Mouse (Mus musculus): ENCODE measurements around the gene Txndc11.
"Not testable (repeated sequence)": the region's sequence is repeated elsewhere in the genome, so short reads cannot be mapped to it uniquely, and the experiment has no call there.

The Txndc11 gene

GRCm38 (mm10) chr16:11134348-11135344 lies at the start of gene Txndc11:
Txndc11 (minus strand) TSS chr16:11134650.
- peak; percentile 99 for DNase-seq (ENCODE audit: low spot score in 2 of 2)

DNA sequence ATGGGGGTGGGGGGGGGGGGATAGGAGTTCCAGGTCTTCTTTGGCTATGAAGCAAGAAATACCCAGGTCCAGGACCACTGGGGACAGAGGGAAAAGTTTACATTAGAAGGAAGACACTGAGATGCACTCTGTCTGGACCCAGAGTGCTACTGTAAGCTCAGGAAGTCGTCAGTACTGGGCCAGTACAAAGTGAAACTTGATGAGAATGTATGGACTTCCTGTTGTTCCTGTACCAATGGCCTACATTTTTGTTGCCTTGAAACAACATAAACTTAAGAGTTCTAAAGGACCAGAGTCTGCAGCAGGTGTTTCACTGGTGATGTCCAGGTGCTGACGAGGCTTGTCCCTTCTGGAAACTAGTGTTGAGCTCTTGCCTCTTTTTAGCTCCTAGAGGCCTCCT lies 43.0 kb upstream of the Txndc11 start:
- DNase-seq (ENCODE audit: low spot score in 2 of 2), result no peak

DNA sequence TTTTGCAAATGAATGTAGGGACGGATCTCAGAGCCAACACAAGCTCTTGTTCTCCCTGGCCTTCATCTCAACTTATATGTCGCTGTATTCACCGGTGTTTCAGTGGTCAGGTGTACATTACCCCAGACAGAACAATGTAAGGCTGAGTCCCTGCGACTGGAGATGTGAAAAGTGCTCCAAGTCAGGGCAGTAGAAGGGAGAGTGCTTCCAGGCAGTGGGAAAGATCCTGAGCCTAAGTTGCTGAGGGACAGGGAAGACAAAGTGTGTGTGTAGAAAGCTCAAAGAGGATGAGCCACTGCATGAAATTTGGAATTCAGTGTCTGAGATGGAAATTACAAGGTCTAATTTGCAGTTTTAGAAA lies 42.4 kb upstream of the Txndc11 start:
- DNase-seq (ENCODE audit: low spot score in 2 of 2), result no peak

DNA sequence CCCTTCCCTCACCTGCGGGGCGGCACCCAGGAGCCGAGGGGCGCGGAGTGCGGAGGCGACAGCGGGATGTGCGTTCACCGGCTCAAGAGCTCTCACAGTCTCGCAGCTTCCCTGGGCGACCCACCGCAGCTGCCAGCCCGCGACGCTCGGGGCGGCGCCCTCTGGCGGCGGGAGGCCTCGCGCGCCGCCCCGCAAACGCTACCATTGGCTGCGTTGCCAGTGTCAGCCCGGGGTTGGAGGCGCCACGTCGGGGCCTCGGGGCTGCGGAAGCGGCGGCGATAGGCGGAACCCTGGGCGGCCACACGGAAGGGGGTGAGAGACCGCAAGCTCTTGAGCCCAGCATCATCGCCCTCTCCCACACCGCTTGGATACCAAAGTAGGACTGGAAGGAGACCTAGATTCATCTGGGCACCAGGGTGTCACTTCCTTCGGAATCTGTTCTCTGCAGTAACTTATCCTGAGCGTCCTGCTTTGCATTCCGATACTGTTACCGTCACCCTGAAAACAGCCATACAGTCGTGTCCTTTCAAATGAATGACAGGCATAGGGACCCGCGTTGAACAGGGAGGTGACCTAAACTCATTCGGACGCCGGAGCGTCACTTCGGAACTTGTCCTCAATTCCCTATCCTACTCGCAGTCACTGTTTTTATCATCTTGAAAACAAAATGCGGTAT lies 41.9 kb upstream of the Txndc11 start, which contains the start of gene Zc3h7a:
Gene Zc3h7a (minus strand): TSS at position 186 of the 676 bp plus-strand sequence.
- peak; percentile 87 to 92 for DNase-seq (ENCODE audit: low spot score in 2 of 2)

DNA sequence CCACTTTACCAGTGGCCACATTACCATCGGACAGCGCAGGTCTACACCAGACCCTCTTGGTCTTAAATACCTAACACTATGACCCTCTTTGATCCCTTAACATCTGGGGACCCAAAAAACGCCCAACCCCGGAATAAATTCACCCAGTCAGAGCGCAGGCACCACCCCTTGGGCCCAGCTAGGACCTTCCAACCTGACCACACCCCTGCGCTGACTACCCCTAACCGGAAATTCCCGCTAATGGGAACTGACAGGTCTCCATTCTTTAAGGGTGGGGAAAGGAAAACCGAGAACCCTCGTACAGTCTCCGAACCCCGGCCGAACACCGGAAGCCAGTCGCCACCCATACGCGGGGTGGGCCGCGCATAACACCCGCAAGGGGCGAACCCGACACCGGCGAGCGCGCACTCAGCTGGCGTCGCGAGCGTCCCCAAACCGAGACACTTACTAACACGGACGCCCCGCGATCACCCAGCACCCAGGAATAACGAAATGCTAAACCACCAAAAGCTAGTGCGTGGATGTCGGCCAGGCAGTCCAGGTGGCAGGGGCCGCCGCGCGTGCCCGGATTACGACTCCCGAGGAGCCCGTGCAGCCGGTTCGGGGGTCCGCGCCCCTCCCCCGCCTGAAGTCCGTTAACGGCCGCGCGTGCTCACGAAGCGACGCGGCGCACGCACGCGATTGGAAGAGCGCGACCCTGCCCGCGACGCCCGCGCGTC lies 41.2 kb upstream of the Txndc11 start:
- peak in 1 of 2 experiments; percentile 48 for DNase-seq (ENCODE audit: low spot score in 2 of 2)

- DNase-seq (ENCODE audit: low spot score in 2 of 2), result no peak
These were observed 40.6 kb upstream of the Txndc11 start for GRCm38 (mm10) chr16:11175100-11175488.

- DNase-seq (ENCODE audit: low spot score in 2 of 2), result peak in 1 of 2 experiments; percentile 24
These were observed 40.2 kb upstream of the Txndc11 start for GRCm38 (mm10) chr16:11174671-11175081.

GRCm38 (mm10) chr16:11171679-11172078 lies 37.2 kb upstream of the Txndc11 start:
- DNase-seq (ENCODE audit: low spot score in 2 of 2), result no peak

- DNase-seq (ENCODE audit: low spot score in 2 of 2), result no peak
These were observed 32.0 kb upstream of the Txndc11 start for GRCm38 (mm10) chr16:11166431-11166830.

DNA sequence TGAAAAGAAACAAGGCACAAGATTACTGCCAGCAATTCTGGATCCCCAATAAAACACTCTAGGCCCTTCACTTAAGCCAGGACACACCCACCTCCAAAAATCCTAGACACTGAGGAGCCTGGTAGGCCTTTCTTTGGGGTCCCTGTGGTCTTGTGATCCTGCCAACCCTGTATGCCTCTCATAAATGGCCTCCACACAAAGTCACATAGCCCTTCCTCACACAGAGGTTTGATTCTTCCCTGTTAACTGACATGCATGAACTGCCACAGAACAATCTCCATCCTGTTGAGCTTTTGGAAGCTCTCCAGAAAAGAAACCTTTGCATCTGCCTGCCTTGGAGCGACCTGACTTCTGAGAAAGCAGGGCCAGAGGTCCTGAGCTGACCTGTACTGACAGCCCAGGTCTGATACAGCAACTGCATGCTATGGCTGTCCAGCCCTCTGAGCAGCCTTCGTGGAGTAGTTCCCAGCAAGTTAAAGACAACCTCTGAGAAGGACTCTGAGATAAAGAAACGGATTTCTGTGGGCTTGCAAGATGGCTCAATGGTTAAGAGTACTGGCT lies 30.3 kb upstream of the Txndc11 start:
- no peak for DNase-seq (ENCODE audit: low spot score in 2 of 2)

GRCm38 (mm10) chr16:11157721-11158120 lies 23.3 kb upstream of the Txndc11 start:
- DNase-seq (ENCODE audit: low spot score in 2 of 2), result not testable (repeated sequence)

- no peak for DNase-seq (ENCODE audit: low spot score in 2 of 2)
These were observed 20.1 kb upstream of the Txndc11 start for GRCm38 (mm10) chr16:11154500-11154899.

- peak; percentile 100 for DNase-seq (ENCODE audit: low spot score in 2 of 2)
These were observed 9.4 kb upstream of the Txndc11 start for GRCm38 (mm10) chr16:11143706-11144483.

- no peak for DNase-seq (ENCODE audit: low spot score in 2 of 2)
These were observed 738 bp downstream of the Txndc11 start for GRCm38 (mm10) chr16:11133476-11134347.

GRCm38 (mm10) chr16:11132839-11133238 lies 1.6 kb downstream of the Txndc11 start:
- no peak for DNase-seq (ENCODE audit: low spot score in 2 of 2)

- no peak for DNase-seq (ENCODE audit: low spot score in 2 of 2)
These were observed 6.1 kb downstream of the Txndc11 start for GRCm38 (mm10) chr16:11128301-11128700.

GRCm38 (mm10) chr16:11125371-11125770 lies 9.1 kb downstream of the Txndc11 start:
- DNase-seq (ENCODE audit: low spot score in 2 of 2), result no peak

DNA sequence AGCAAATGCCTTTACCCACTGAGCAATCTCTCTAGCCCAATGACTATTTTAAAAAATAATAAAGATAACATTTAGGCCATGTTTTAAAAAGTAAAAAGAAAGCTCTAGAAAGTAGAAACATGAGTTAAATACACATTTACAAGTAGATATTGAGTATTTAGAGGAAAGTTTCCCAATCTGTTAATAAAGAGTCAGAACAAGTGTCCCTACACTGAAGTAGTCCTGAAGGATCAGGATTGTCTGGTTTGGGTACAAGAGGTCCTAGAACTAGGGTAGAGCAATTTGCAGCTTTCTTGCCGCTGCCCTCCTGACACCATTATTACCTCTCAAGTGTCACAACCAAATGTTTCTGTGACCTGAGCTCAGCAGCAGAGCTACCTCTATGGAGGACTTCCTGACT lies 10.3 kb downstream of the Txndc11 start:
- no peak for DNase-seq (ENCODE audit: low spot score in 2 of 2)

- DNase-seq (ENCODE audit: low spot score in 2 of 2), result no peak
These were observed 11.8 kb downstream of the Txndc11 start for GRCm38 (mm10) chr16:11122625-11123024.

DNA sequence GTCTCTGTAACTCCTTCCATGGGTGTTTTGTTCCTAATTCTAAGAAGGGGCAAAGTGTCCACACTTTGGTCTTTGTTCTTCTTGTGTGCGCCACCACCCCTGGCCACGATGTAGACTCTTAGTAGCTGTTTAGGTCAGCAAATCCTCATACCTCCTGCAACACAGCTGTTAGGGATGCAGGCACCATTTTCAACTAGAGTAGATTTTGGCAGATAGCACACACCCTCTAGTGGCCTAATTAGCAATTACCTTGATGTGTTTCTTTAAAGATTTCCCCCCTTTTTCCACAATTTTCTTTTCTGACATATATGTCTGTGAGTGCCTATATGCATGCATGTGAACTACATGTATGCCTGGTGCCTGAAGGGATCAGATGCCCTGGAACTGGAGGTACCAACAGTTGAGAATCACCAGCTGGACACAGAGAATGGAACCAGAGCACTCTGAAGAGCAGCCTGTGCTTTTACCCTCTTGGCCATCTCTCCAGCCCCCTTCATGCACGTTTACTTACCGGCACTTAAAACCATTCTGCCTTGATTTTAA lies 25.2 kb downstream of the Txndc11 start:
- no peak for DNase-seq (ENCODE audit: low spot score in 2 of 2)

All from urinary bladder, postnatal 4 days (tissue).